Mouse (Mus musculus) kidney, adult 2 months (tissue): ENCODE results near the gene Dazl. TPM values are rescaled to one million over a fixed set of nuclear protein-coding genes. Genes with fewer than 3 reads are reported as not detected.

Experiments
- DNase-seq: peaks from one replicate; pipeline ENCODE4 v3.0.0; 2021
- H3K27ac ChIP-seq: fragments of 200-500 bp; 2 replicates; pipeline ENCODE4 v1.5.1; 2012; ENCODE audit warnings: low read depth, low read length, control low read depth, inconsistent platforms; ENCODE audit not compliant: insufficient read depth
- H3K27me3 ChIP-seq: fragments of 200-500 bp; replicated peaks from 2 replicates; pipeline ENCODE4 v1.6.1; 2012; ENCODE audit warnings: mild to moderate bottlenecking, moderate library complexity, low read length, inconsistent platforms; ENCODE audit not compliant: control insufficient read depth, insufficient read depth
- H3K36me3 ChIP-seq: fragments of 200-500 bp; 2 replicates; pipeline ENCODE4 v1.6.1; 2012; ENCODE audit warnings: mild to moderate bottlenecking, moderate library complexity, low read length, inconsistent platforms; ENCODE audit not compliant: control insufficient read depth, insufficient read depth
- H3K4me1 ChIP-seq: fragments of 200-500 bp; 2 replicates; pipeline ENCODE4 v1.6.1; 2011; ENCODE audit warnings: low read length; ENCODE audit not compliant: control insufficient read depth, insufficient read depth
- H3K4me3 ChIP-seq: fragments of 200-500 bp; 2 replicates; pipeline ENCODE4 v1.5.1; 2011; ENCODE audit warnings: mild to moderate bottlenecking, low read depth, low read length, control low read depth; ENCODE audit not compliant: insufficient read depth
- CTCF ChIP-seq: fragments of 200-500 bp; conservative IDR thresholded peaks from 2 replicates; pipeline ENCODE4 v1.5.1; 2011; ENCODE audit warnings: low read depth, mild to moderate bottlenecking, control low read depth, low read length, moderate library complexity, mixed read lengths; ENCODE audit not compliant: insufficient read depth, insufficient read length
- POLR2A ChIP-seq: fragments of 200-500 bp; IDR thresholded peaks from one replicate; pipeline ENCODE4 v1.6.1; 2011; ENCODE audit warnings: low read depth, low read length, control low read depth
- WGBS: fragments of 180-500 bp; shearing (Covaris S2); methylation state at CpG from one replicate; pipeline ENCODE4 v1.1.7; 2018; 5-methylcytosine and 5-hydroxymethylcytosine counted together
- polyA plus RNA-seq: library from polyadenylated mRNA; depleted of rRNA; stranded (reverse); fragments of >200 nt; gene quantifications from 2 replicates; pipeline ENCODE4 v1.2.3, GENCODE M21; 2012; rRNA removed

The Dazl gene
- polyA plus RNA-seq, 1 experiment: not detected

GRCm38 (mm10) chr17:50236702-50237435 is 56.6 kb downstream of the Dazl start:
- Histone ChIP-seq H3K27me3 (no peaks in the 10 kb centered on the region), H3K36me3 (no peaks in the 10 kb centered on the region), H3K27ac (no peak overlapping the region), H3K4me3 (no peak overlapping the region), H3K4me1 (no peaks in the 10 kb centered on the region)
- 52% methylated on average over 9 of the region's 9 CpGs for WGBS
- TF ChIP-seq CTCF (no peak), POLR2A (no peak)
- no peak for DNase-seq

- no peaks in the 10 kb centered on the region for H3K36me3 ChIP-seq
- no peak overlapping the region for H3K27ac ChIP-seq
- no peak overlapping the region for H3K4me3 ChIP-seq
- DNase-seq: no peak
- WGBS: 69% methylated on average over 13 of the region's 13 CpGs
- no peaks in the 10 kb centered on the region for H3K27me3 ChIP-seq
- no peaks in the 10 kb centered on the region for H3K4me1 ChIP-seq
- no peak for TF ChIP-seq CTCF
Observed at GRCm38 (mm10) chr17:50235943-50236701, 57.3 kb downstream of the Dazl start.

- DNase-seq: no peak
- WGBS: 98% methylated on average over 5 of the region's 5 CpGs
- Histone ChIP-seq H3K27ac (no peak overlapping the region), H3K4me1 (no peaks in the 10 kb centered on the region), H3K4me3 (no peak overlapping the region), H3K36me3 (no peaks in the 10 kb centered on the region), H3K27me3 (no peaks in the 10 kb centered on the region)
- TF ChIP-seq CTCF: no peak
- no peak for TF ChIP-seq POLR2A
Observed at GRCm38 (mm10) chr17:50233956-50234355, 59.5 kb downstream of the Dazl start.

GRCm38 (mm10) chr17:50232821-50233220 is 60.6 kb downstream of the Dazl start:
- no peak overlapping the region for H3K27ac ChIP-seq
- no peak for TF ChIP-seq CTCF
- TF ChIP-seq POLR2A: no peak
- H3K27me3 ChIP-seq: no peaks in the 10 kb centered on the region
- 94% methylated on average over 11 of the region's 11 CpGs for WGBS
- H3K4me1 ChIP-seq: no peaks in the 10 kb centered on the region
- DNase-seq: no peak
- H3K36me3 ChIP-seq: no peaks in the 10 kb centered on the region
- no peak overlapping the region for H3K4me3 ChIP-seq

- 84% methylated on average over 8 of the region's 8 CpGs for WGBS
Observed at GRCm38 (mm10) chr17:50231206-50231605, 62.2 kb downstream of the Dazl start.

GRCm38 (mm10) chr17:50229534-50229933 is 63.9 kb downstream of the Dazl start:
- H3K4me1 ChIP-seq: no peaks in the 10 kb centered on the region
- WGBS: 74% methylated on average over 4 of the region's 4 CpGs
- H3K27me3 ChIP-seq: no peaks in the 10 kb centered on the region

More at GRCm38 (mm10) chr17:50231206-50231605, 62.2 kb downstream of the Dazl start:
- H3K27ac ChIP-seq: no peak overlapping the region
- no peak overlapping the region for H3K4me3 ChIP-seq
- H3K4me1 ChIP-seq: no peaks in the 10 kb centered on the region
- TF ChIP-seq POLR2A: no peak
- no peak for TF ChIP-seq CTCF
- no peak for DNase-seq
- H3K27me3 ChIP-seq: no peaks in the 10 kb centered on the region
- H3K36me3 ChIP-seq: no peaks in the 10 kb centered on the region

More at GRCm38 (mm10) chr17:50229534-50229933, 63.9 kb downstream of the Dazl start:
- H3K27ac ChIP-seq: no peak overlapping the region
- H3K4me3 ChIP-seq: no peak overlapping the region
- no peak for TF ChIP-seq CTCF
- H3K36me3 ChIP-seq: no peaks in the 10 kb centered on the region
- no peak for DNase-seq

Other genes with a start within 250 kb of the Dazl start
- 14.6 and 18.6 TPM in 2 replicates for gene Rftn1, start 103.0 kb downstream of the Dazl start, polyA plus RNA-seq
- gene Plcl2, start 215.8 kb upstream of the Dazl start, polyA plus RNA-seq: 3.2 and 4.3 TPM in 2 replicates